Mouse (Mus musculus): Measurements from ENCODE around the gene Map3k6.

The Map3k6 gene

DNA sequence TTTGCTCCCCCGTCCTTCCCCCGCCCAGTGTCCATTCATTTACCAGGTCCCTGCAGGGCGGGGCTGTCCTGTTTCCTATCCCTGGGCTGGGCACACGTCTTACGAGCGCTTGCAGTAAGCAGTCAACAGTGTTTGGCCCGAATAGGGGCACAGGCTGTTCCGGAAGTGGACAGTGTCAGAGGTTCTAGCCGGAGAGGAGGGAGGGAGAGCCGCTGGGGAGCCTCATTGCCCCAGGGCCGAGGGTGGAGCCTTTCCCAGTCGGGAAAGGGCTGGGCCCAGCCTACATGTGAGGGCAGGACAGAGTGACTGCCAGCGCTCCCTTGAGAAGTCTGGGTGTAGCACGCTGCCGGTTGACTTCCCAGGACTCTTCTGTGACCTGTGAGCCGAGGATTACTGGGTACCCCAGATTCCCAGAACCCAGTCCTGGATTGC is at the start of gene Map3k6:
TSS of gene Map3k6 (plus strand) at position 329 of the 432 bp plus-strand sequence.
- no peak for DNase-seq (ENCODE audit: low spot score)

DNA sequence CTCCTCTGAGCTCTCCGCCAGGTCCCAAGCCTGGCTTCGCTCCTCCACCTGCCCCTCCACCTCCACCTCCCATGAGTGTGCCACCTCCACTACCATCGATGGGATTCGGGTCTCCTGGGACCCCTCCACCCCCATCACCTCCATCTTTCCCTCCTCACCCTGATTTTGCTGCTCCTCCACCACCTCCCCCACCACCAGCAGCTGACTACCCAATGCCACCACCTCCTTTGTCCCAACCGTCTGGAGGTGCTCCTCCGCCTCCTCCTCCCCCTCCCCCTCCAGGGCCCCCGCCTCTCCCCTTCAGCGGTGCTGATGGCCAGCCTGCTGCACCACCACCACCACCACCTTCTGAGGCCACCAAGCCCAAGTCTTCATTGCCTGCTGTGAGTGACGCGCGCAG is 46.1 kb upstream of the Map3k6 start:
- DNase-seq (ENCODE audit: low spot score) = no peak

DNA sequence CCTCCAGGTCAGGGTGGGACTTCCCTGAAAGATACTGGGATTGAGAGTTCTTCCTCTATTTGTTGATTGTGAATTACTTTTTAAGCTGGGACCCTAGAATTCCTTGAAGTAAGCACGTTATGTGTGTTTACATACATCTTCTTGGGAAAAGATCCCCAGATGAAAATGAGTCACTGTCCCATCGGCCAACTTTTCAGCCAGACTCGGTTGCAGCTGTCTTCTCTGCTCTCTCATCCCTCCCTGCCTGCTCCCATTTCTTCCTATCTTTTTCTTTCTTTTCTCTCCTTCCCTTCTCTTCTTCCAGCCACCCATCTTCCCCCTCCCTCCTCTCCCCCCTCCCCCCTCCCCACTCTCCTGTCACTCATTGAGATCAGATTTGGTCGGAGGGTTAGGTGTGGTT is 45.6 kb upstream of the Map3k6 start:
- DNase-seq (ENCODE audit: low spot score) = no peak

DNA sequence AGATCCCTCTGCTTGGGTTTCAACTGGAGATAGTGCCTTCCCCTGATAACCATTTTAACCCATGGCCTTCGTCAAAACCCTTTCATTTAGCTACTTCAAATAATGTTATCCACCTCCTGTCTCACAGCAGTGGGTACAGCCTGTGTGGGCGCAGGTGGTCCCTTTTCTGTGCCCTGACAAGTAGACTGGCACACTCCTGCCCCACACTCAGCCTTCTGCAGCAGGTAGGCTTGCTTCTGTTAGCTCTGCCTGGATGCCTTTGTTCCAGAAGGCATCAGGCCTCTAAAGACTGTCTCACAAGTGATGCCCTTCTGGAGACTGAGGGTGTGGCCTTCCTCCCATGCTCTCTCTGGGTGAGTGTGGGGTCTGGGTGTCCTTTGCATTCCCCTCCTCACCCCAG is 44.5 kb upstream of the Map3k6 start:
- DNase-seq (ENCODE audit: low spot score) = no peak

DNA sequence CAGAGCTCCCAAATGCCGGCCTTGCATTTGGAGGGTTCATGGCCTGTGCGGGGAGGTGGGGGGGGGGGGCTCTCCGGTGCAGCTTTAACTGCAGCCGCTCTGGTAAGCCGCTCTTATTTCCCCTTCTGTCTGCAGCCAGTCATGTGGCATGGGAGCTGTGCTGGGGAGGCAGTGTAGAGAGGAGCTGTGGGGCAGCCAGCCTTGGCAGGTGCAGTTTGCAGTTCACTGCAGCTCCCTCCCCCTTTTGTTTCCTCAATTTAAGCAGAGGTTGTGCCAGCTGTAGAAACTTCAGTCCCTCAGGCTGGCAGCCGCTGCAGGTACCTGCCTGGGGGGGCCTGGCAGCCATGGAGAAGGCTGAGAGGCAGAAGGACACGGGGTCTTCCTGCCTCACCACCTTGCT is 43.8 kb upstream of the Map3k6 start:
- no peak for DNase-seq (ENCODE audit: low spot score)

DNA sequence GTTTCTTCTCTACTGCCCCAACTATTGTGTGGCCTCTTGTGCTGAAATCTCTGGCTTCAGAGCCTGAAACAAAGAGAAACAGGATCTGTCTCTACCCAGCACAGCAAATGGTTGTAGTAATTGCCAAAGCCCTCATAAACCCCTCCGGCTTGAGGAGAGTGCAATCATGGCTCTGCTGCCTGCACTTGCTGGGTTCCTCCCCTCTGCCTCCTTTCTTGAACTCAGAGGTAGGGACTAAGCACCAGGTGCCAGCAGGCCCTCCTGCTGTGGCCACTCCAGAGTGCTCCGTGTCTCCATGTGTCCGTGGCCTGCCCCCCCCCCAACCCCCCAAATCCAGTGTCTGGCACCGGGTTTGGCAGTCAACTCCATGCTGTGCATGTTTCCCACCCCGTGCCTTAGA is 43.3 kb upstream of the Map3k6 start:
- DNase-seq (ENCODE audit: low spot score) = no peak

DNA sequence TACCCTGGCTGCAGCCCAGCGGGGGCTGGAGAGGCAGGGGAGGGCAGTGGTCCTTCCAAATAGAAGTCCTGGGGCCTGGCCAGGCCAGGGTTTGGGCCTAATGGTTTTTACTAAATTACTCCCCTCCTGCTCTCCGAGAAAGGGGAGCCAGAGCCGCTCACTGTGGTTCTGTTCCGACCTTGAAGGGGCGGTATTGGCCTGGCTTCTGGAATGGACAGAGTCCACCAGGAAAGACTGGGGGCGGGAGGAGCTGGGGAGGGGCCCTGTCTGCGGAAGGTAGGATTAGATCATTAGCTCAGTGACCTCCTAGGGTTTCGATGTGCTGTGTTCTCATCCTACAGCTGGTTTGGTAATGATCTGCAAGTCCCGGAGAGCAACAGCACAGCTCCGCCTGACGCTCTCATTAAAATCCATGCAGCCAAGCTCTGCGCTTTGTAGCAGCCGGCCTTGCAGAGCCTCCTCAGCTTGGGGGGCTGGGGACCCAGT is 42.8 kb upstream of the Map3k6 start:
- DNase-seq (ENCODE audit: low spot score) = no peak

DNA sequence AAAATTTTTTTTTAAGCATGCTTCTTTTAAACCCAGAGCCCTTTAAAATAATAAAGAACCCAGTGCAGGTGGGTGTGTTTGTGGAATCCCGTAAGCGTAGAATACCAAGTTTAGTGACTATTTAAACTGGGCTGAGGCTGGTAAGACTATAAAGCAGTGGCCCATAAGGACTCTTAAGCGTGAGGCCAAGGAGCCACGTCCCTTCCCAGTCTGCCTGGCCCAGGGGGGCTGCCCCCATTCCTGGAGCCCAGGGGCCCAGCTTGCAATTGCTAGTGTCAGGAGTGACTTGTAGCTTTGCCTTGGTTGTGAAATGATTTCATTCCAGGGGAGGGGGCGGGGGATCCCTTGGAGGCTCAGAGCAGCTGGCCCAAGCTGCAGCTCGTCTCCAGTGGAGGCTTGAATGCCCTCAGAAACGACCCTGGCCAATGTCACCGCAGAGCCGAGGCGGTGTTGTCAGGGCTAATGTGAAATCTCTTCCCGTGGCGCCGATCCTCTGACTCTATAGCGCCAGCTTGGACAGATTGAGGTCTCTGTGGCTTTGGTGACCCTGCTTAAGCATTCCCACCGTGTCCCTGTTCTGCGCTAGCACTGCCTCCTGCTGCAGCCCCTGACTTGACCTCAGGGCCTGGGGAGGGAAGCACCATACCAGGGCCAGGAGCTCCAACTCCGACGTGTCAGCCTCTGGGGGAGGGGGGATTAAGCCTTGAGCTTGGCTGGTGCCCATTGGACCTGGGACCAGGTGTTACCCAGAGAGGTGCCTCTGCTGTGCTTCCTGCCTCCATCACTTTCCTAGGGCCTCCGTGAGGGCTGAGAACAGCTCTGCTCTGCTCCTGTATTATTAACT is 42.1 kb upstream of the Map3k6 start:
- no peak for DNase-seq (ENCODE audit: low spot score)

DNA sequence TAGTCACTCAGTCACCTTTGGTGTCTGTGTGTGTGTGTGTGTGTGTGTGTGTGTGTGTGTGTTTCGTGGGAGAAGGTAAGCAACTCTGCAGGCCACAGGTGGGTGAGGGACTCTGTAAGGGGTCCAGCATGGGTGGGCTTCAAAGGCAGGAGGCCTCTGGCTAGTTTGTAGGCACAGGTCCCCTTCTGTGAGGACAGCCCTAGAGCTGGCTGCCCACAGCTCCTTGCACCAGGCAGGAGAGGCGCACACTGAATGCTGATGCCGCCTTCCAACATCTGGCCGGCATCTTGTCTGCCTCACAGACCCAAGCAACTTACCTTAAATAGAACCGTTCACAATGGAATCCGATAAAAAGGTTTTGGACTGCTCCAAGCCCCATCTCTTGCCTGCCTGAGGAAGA is 40.9 kb upstream of the Map3k6 start:
- no peak for DNase-seq (ENCODE audit: low spot score)

DNA sequence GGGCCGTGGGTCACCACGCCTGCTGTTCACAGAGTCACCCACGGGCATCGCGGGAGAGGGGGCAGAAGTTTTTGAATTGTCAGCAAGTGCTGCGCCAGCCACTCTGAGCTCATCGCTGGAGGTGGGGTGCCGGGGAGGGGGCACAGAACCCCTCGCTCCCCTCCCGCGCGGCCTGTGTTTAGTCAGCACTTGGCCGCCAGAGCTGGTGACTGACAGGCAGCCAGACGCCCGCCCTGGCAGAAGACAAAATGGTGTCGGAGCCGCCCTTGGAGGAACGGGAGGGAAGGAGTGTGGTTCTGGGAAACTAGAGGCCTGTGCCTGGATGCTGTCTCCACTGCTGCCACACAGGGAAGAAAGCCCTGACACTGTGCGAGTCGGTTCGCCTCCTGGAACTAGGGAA is 40.3 kb upstream of the Map3k6 start:
- DNase-seq (ENCODE audit: low spot score) = no peak

DNA sequence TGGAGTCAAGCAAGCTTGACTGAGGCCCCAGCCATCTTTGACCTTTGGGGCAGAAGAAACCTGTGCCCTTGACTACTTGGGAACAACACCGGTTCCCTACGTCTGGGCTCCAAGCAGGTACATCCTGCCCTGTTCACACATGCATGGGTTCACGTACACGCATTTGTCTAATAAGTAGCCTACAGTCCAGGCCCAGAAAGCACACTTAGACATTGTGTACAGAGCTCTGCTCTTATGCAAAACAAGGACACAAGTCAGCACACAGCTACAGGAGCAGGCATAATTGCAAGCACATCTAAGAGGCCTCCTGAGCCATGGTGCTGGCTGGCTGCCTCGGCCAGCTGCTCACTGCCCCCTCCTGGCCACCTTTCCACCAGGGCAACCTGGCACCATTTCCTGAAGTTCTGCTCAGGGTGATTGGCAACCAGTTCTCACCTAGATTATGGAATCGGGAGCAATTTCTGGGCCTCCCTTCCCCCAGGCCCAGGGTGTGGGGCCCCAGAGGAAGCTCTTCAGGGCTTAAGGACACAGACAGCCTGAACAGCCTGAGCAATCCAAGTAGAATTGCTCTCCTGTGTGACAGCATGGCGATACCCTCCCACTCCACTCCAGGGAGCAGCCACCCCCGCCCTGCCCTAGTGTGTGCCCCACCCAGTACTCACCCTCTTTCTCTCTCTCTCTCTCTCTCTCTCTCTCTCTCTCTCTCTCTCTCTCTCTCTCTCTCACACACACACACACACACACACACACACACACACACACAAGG is 39.4 kb upstream of the Map3k6 start:
- DNase-seq (ENCODE audit: low spot score) = no peak

DNA sequence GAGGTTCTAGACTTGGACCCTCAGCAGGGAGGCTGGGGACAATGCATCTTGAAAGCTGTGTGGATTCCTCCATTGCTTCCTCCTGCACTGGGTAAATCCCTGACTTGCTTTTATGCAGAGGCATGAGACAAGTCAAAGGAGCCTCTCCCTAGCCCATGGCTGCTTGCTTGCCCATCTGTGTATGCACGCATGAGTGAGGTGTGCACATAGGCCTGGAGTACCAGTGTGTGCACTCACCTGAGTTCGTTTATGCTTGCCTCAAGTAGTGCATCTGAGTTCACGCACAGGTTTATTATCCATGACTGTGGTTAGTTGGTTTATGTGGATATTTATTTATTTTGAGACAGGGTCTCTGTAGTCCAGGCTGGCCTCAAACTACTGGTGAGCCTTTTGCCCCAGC is 38.4 kb upstream of the Map3k6 start:
- no peak for DNase-seq (ENCODE audit: low spot score)

DNA sequence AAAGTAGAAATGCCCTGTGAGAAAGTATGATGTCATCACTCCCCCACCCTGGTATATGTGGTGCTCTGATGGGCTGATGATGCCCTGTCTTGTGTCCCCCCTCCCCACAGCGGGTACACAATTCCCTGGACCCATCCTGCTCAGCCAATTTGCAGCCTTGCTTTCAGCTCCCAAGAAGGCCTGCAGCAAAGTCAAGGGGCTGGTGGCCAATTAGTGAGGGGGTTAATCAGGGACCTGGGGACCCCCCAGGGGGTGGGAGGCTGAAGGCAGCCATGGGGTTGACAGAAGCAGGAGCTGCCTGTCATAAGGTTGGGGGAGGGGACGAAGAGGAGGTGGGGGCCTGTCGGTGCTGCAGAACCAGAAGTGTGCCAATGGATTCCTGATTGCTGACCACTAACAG is 37.0 kb upstream of the Map3k6 start:
- no peak for DNase-seq (ENCODE audit: low spot score)

DNA sequence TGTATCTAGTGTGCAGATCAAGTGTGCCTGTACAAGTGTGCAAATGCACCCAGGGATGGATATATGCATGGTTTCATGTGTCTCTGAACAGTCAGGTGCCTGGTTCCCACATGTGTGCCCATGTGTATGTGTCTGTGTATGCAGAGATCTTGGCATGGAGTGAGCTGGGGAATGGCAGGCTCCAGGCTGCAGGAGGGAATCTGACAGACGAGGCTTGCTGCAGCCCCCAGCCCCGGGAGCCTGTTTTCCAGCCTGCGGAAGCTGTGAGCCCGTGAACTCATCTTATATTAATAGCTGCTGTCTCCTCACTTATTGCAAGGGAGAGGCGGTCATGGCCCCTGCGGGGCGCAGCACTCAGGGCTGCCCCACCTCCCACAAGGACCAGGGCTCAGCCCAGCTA is 36.2 kb upstream of the Map3k6 start:
- DNase-seq (ENCODE audit: low spot score) = no peak

DNA sequence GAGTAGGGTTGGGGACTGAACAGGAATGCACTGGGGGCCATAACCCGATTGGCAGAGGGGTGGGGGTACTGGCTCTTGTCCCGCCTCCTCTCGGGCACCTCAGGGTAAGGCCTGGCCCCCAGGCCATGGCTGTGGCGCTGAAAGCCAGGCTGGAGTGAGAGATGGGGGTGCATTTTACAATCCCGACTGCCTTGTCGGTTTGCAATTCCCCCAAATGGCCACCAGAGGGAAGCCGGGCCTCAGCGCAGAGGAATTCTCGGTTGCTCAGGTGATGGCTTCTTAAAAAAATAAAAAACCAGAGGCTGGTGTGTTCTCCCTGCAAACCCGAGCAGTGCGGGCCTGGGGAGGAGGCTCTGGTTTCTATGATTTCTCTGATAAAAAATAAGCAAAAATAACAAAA is 31.3 kb upstream of the Map3k6 start:
- DNase-seq (ENCODE audit: low spot score) = no peak

DNA sequence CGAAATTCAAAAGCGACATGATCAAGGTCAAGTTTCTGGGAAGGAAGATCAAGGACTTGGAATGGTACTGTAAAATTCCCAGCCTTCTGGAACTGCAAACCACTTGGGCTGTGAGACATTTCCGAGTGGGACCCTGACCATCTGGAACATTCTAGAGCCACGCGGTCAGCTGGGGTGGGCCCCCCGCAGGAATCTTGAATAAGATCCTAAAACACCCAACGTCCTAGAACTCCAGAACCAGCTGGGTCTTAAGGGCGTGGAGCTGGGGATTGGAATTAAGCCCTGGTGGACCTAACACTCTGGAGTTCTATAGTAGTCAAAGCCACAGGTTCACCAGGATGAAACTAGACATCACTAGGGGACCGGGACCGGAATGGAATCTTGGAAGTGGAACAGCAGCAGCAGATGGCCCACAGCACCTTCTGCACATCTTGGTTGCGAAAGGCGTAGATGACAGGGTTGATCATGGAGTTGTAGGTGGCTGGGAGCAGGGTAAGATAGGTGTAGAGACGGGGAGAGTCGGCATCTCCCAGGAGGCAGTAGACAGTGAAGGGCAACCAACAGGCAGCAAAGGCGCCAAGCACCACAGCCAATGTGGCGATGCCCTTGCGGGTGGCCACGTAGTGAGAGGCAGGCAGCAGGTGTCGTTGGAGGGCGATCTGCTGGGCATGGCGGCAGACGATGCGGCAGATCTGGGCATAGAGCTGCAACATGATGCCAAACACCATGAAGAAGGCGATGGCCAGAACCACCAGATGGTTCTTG is 30.4 kb upstream of the Map3k6 start:
- no peak for DNase-seq (ENCODE audit: low spot score)

DNA sequence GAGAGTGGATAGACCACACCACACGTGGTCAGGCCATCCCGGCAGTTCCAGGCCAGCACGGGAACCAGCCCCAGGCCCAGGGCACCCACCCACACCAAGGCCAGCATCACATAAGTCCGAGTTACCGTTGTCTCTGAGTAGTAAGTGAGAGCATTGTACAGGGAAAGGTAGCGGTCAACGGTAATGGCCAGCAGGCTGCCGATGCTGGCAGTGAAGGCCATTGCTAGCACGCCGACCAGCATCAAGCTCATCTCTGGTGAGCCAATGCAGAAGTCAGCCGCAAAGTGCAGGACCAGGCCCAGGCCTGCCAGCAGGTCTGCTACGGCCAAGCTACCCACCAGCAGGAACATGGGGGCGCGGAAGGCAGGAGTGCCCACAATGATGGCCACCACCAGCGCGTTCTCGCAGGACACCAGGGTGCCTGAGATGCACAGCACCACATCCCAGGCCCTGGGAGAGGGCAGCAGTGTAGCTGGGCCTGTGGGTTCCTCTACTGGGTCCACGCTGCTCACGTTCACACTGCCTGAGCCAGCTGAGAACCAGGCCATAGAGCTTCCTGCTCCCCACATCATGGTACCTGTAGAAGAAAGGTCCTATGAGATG is 29.7 kb upstream of the Map3k6 start:
- DNase-seq (ENCODE audit: low spot score) = no peak

DNA sequence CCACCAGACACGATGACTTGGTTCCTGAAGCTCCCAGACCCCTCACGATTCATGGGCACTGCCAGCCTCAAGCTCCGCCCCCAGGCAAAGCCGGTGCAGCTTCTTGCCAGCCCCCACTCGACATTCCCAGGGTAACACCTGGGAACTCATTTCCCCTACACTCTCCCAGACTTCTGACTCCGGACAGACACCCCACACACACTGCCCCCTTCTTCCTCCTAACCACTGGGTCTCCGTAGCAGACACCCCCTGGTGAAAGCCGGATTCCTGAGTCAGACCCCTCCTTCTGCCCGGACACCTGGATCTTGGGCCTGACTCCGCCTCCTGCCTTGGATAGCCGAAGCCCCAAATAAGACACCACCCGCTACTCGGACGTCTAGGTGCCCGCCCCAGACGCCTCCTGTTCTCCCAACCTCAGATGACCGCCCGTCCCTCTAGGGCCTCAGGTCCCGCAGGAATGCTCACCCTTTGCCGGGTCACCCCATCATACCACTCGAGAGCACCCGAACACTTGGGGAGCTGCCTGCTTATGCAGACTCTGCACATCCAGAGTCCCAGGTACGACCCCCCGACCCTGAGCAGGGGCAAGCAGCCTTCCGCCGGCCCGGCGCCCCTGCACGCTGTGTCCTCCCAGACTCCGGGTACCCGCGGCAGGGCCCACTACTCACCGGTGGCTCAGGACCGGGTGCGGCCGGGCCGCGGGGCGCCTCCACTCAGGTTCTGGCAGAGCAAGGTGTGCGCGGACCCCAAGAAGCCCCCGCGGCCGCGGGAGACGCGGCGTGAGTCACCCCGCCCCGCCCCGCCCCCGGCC is 28.7 kb upstream of the Map3k6 start, which contains the start of the genes Cd164l2 and Gpr3:
TSS of gene Cd164l2 (plus strand) at position 381 of the 811 bp plus-strand sequence.
TSS of gene Gpr3 (minus strand) at position 786 of the 811 bp plus-strand sequence.
- DNase-seq (ENCODE audit: low spot score) = no peak

DNA sequence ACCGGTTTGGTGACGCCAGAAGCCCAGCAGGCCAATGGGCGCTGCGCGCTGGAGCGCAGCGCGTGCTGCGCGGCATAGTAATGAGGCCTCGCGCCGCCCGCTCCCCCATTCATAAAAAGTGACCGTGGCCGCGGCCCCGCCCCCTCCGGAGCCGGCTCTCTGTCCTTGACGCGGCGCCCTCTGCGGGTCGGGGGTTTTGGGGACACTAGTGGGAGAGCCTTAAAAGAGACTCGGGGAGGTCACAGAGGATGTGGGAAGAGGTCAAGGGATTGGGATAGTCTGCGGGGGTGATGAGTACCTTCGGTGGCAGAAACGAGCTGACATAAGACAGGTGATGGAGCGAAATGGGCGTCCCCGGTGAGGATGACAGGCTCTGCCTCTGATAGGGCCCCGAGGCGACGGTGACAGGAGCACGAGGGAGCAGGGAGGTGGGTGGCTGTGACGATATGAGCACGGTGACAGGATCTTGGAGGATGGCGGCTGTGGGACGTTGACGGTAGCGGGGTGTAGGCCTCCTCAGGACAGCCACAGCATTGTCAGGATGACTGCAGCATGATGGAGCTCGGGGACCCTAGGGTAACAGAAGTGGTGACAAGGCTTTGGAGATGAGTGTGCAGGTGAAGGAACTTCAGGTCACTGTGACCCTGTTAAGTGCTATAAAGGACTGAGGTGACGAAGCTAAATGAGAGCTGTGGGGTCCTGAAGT is 27.9 kb upstream of the Map3k6 start:
- DNase-seq (ENCODE audit: low spot score) = peak; percentile 66

DNA sequence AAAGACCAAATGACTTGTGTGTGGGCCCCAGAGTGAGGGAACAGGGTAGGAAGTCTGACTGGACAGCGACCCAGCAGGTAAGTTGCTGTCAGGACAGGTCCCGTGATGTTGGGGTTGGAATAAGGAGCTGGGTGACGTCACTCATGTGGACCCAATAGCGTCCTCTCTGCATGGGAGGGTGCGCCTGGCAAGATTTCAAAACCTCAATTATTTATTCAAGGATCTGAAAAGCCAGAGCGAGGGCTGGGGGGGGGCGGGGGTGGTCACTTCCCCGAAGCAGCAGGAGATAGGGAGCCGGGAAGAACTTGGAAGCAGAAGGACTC is 27.4 kb upstream of the Map3k6 start:
- DNase-seq (ENCODE audit: low spot score) = no peak

DNA sequence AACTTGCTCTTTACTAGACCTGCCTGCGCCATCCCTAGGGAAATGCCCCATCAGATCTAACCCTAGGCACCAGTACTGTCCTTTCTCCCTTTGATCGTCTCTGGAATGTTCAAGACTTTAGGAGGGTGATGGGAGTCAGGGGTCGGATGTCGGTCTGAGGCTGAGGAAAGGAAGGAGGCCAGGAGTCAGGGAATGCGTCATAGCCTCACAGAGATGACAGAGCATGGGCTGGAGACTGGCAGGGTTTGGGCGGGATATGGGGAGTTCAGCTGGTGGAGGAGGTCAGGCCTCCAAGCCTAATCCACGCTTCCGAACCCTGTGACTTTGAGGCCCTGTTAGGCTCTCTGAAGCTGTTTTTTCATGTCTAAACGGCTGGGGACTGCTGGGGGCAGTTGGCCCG is 27.0 kb upstream of the Map3k6 start:
- DNase-seq (ENCODE audit: low spot score) = no peak

Data from left cerebral cortex, adult 11 months (tissue).